Mouse (Mus musculus) gastrocnemius, adult 2 months (tissue): Measurements from ENCODE around the gene Tnfaip2. TPM values are rescaled to one million over a fixed set of nuclear protein-coding genes. Genes with fewer than 3 reads are reported as not detected.

Experiments used
- DNase-seq: peaks from one replicate; pipeline ENCODE4 v3.0.0; 2022
- H3K27ac ChIP-seq: fragments of 200-600 bp; 2 replicates; pipeline ENCODE4 v1.8.1; 2022; ENCODE audit warnings: mild to moderate bottlenecking
- H3K4me3 ChIP-seq: fragments of 200-600 bp; 2 replicates; pipeline ENCODE4 v1.8.1; 2022; ENCODE audit warnings: mild to moderate bottlenecking, moderate library complexity
- CTCF ChIP-seq: fragments of 200-600 bp; IDR thresholded peaks from 2 replicates; pipeline ENCODE4 v1.8.1; 2022; ENCODE audit warnings: antibody characterized with exemption, mild to moderate bottlenecking, moderate library complexity
- intact Hi-C: fragments of 180-260 bp; cut with DNase I; formaldehyde crosslinking; loops from one replicate; pipeline ENCODE4 v1.15.1; 2025
- total RNA-seq, 2 experiments: library from RNA; stranded (reverse); gene quantifications; 2 replicates each; pipeline ENCODE4 v1.2.3; 2021

The Tnfaip2 gene
- total RNA-seq, 2 experiments from 2014 or later = 29.1 to 54.8 TPM

DNA sequence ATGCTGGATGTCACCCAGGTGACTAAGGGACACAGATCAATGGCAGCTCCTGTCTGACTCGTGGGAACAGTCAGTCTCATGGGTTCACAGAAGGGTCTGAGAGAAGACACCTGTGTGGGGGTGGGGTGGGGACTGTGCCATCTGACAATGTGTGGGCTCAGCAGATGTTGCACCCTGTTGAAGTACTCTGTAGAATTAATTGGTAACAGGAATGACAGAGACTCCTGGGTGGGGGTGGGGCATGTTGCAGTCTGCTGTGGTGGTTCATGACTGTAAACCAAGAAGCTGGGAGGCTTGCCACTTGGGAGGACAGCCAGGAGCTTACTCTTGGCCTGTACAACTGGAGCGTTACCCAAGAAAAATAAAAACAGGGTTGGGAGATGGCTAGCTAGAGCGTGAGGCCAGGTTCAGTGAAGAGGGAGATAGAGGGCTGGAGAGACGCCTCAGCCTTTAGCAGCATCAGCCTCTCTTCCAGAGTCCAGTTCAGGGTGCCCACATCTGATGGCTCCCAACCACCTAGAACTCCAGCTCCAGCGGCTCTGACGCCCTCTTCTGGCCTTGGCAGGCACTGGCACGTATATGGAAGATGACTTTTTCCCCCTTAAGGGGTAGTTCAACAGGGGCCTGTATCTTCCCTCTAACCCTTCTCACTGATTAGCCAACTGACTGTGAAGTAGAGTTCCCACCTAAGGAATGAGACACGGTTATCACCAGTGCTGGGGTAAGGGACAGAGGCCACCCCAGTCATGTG, 32.8 kb downstream of the Tnfaip2 start:
- intact Hi-C loops = no loop called here
- H3K4me3 ChIP-seq = no peak overlapping the region
- DNase-seq = peak; percentile 95
- H3K27ac ChIP-seq = peak overlapping the region; percentile 68
- TF ChIP-seq CTCF = peak; percentile 51

DNA sequence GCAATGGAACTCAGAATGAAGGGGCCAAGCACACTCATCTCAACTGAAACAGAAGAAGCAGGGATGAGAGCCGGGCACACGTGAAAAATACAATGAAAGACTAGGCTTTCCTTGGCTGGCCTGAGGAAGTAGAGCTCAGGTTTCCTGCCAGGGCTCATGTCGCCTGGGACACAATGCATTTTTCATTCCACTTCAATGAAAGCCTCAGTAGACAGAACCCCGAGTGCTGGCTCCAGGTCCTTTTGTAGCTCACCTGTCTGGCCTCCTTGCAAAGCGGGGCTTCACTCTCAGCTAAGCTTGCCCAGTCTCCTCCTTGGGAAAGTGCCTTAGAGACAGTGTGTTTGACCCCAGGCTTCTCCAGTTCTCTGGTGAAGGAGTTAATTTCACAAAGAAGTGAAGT, 36.7 kb downstream of the Tnfaip2 start:
- intact Hi-C loops = no loop called here

DNA sequence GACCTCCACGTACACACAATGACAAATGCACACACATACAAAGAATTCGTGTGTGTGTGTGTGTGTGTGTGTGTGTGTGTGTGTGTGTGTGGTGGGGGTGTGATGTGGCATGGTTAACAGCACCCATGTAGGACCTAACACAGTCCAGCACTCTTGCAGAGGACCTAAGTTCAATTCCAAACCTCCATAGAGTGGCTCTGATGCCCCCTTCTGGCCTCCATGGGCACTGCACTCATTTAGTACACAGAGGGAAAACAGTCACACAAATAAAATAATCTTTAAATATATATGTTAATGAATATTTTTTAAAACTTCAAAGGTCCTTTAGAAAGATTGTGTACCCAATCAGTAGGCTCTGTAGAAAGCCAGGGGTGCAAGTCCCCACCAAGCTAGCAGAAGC, 37.6 kb downstream of the Tnfaip2 start:
- peak; percentile 75 for TF ChIP-seq CTCF
- Histone ChIP-seq H3K27ac (no peak overlapping the region), H3K4me3 (no peak overlapping the region)
- no peak for DNase-seq
- intact Hi-C loops = no loop called here

More for the DNA sequence above, 36.7 kb downstream of the Tnfaip2 start:
- Histone ChIP-seq H3K4me3 (no peak overlapping the region), H3K27ac (no peak overlapping the region)
- DNase-seq = no peak
- TF ChIP-seq CTCF = no peak

DNA sequence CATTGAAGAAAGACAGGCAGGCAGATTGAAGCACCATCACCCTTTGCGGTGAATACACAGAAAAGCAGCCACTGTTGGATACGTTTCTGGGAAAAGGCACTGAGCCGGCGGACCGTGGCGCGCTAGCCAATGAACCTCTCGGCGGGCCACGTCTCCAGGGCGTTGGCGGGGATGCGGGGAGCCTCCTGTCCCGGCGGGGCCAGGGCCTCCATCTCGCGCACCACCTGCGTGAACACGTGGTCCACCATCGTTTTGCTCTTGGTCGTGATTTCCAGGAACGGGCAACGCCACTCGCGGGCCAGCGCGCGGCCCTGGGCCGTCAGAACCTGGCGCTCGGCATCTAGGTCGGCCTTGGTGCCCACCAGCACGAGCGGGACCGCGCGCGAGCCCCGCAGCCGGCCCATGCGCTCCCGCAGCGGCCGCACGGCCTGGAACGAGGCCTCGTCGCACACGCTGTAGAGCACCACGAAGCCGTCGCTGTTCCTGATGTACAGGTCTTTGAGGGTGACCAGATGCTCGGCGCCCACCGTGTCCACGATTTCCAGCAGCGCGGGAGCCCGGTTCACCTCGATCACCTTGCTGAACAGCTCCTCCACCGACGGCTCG, 42.9 kb downstream of the Tnfaip2 start:
- Histone ChIP-seq H3K27ac (peak overlapping the region; percentile 40), H3K4me3 (peak overlapping the region; percentile 71)
- intact Hi-C loops = no loop called here
- TF ChIP-seq CTCF = no peak
- DNase-seq = peak; percentile 38

DNA sequence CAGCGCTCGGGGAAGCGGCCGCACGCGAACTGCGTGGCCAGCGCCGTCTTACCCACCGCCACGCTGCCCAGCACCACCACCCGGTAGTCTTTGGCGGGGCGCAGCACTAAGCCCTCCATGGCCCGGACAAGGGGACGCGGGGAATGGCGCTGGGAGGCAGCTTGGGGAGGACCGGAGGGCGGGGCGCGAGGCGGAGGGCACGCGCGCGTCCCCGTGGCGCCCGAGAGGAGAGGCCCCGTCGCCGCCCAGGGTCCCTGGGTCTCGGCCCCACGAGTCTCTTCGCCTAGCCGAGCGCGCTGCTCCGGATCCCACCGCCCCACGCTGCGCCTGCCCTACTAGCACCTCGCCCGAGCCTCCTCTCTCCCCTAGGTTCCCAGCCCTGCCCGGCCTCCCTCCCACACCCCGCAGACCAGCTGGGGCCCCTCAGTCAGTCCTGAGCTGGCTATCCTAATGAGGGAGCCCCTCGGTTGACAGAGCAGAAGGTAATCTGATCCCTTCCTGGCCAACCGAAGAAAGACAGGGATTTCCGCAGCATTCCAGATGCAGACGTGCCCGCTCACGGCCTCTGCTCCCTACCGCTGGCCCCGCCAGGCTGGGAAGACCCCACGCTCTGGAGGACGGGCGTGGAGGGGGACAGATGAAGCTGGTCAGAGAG, 43.5 kb downstream of the Tnfaip2 start, which contains the start of gene Gm266:
Gene Gm266 (minus strand): TSS at position 172 of the 655 bp plus-strand sequence.
- TF ChIP-seq CTCF = no peak
- H3K27ac ChIP-seq = peak within 1 kb of the TSS; percentile 40
- DNase-seq = peak; percentile 52
- intact Hi-C loops = no loop called here
- H3K4me3 ChIP-seq = peak within 1 kb of the TSS; percentile 71

DNA sequence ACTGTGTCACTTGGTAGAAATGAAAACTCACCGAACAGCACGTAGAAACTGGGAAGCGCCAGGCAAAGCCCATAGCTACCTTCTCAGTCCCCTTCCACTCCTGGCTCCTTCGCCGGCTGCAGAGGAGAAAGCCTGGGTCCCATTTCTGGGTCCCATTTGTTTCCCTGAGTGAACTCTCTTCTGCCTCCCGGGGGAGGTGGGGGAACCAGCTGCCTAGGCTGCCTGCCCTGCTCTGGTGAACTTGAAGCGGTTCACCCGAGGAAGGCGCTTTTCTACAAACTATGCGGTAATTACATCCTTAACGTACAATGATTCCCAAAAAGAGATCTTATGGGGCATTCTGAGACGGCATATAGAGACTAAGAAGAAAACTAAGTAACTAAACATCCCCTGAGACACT, 44.2 kb downstream of the Tnfaip2 start:
- TF ChIP-seq CTCF = no peak
- no peak for DNase-seq
- intact Hi-C loops = no loop called here
- peak overlapping the region; percentile 40; the same call in 1 of the 2 replicates for H3K27ac ChIP-seq
- H3K4me3 ChIP-seq = peak overlapping the region; percentile 71

DNA sequence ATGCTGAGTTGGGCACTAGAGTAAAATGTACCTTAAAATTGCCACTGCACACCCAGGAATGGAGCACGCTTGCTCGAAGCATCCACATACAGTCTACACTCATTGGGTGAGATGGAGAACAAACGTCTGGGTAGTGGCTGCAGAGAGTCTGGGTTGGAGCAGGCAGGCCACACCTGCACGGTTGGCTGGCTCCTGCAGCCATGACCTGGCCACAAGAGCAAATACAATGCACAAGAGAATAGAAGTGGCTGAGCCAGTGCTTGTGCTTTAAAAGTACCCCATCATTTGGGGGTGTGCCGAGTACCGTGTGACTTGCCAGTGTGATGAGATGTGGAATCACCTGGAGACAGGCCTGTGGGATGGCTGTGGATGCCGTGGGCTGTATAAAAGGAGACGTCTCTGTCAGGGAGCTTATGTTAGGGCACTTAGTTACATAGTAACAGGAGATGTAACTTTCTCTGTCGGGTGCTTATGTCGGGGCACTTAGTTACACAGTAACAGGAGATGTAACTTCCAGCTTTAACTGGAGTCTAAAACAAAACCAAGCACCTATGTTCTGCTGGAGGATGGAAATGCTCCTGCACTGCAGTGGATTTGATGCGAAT, 47.1 kb downstream of the Tnfaip2 start:
- DNase-seq = no peak
- no peak overlapping the region for H3K4me3 ChIP-seq
- intact Hi-C loops = no loop called here
- TF ChIP-seq CTCF = no peak
- no peak overlapping the region for H3K27ac ChIP-seq

DNA sequence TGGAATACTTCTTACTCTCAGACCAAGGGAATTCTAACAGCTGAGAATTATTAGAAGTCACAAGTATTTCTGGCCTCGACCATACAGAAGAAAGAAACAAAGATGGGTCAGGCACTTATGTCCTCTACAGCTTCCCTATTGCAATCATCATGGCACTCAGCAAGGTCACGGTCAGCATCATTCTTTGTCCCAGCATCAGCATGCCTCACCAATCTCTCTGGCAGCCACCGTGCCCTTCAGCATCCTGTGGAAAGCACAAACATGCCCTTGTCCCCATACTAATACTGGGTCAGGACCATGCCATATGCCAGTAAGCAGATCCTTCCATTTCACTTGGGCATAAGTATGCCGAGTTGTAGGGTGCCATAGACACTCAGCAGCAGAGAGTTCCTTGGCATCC, 52.7 kb downstream of the Tnfaip2 start:
- H3K4me3 ChIP-seq = no peak overlapping the region
- no peak for TF ChIP-seq CTCF
- no peak overlapping the region for H3K27ac ChIP-seq
- intact Hi-C loops = no loop called here
- no peak for DNase-seq

DNA sequence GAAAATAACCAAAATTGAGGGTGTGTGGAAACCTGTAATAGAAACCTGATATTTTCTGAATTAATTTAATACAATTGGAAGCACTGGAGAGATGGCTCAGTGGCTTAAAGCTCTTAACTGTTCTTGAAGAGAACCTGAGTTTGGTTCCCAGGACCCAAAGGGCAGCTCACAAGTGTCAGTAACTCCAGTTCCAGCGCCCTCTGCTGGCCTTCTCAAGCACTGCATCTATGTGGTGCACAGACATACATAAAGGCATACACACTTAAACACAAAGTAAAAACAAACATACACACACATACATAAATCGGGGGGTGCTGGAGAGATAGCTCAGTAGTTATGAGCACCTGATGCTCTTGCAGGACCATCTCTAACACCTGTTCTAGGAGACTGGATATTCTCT, 54.8 kb downstream of the Tnfaip2 start:
- H3K4me3 ChIP-seq = no peak overlapping the region
- H3K27ac ChIP-seq = no peak overlapping the region
- no peak for DNase-seq
- intact Hi-C loops = no loop called here
- peak; percentile 47 for TF ChIP-seq CTCF

DNA sequence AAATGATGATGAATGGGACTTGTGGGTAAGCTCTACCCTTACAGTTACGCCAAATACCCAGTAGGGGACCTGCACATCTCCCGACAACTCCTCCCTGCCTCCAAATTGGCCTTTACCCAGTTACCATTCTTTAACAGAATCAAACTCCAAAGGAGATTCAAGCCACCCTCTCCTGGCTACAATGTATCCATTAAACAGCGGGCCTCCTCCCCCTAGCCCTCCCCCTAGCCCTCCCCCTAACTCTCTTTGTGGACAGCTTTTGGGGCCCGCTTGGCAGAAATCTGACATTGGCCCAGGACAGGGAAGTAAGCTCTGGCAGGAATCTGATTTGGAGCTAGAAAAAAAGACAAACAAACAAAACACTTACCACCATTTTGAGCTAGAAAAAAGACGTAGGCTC, 57.3 kb downstream of the Tnfaip2 start:
- H3K27ac ChIP-seq = no peak overlapping the region
- intact Hi-C loops = no loop called here
- H3K4me3 ChIP-seq = no peak overlapping the region
- TF ChIP-seq CTCF = no peak
- DNase-seq = no peak

DNA sequence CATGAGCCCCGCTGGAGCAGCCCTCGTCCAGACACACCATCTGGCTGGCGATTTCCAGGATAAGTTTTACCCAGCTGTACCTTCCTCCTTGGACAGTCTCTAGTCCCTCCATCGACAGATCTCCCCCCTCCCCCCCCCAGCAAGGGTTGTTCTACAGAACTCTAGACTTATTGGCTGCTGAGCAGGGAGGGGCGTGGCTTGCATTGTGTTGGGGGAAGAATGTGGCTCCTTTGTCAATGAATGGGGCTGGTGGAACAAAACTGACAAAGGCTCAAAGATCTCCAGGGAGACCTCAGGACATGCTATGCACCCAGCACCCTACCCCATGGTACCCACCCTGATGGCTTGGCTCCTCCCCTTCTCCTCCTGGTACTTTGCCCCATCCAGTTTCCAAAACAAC, 58.5 kb downstream of the Tnfaip2 start:
- no peak overlapping the region for H3K27ac ChIP-seq
- H3K4me3 ChIP-seq = no peak overlapping the region
- intact Hi-C loops = no loop called here
- no peak for DNase-seq
- TF ChIP-seq CTCF = no peak

DNA sequence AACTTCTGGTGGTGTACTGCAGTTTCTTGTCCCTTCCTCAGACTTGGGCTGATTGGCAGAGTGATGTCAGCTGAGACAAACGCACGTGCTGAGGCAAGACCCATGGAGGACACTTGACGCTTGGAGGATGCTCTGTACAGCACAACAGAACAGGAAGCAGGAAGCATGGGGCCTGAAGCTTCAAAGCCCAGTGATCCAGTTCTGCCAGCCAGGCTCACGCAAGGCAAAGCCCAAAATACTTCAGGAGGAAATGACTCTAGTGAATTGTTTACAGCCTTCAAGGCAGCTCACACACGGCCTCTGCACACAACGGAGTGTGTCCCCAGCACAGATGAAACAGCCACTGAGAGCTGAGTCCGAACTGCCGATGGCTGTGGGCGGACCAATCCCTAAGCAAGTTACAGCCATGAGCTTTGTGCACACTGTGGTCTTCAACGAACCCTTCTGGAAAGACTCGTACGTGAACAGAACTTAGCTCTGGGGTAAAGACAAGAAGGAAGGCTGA, 60.8 kb downstream of the Tnfaip2 start:
- H3K27ac ChIP-seq = no peak overlapping the region
- intact Hi-C loops = no loop called here
- DNase-seq = no peak
- no peak overlapping the region for H3K4me3 ChIP-seq
- TF ChIP-seq CTCF = no peak

DNA sequence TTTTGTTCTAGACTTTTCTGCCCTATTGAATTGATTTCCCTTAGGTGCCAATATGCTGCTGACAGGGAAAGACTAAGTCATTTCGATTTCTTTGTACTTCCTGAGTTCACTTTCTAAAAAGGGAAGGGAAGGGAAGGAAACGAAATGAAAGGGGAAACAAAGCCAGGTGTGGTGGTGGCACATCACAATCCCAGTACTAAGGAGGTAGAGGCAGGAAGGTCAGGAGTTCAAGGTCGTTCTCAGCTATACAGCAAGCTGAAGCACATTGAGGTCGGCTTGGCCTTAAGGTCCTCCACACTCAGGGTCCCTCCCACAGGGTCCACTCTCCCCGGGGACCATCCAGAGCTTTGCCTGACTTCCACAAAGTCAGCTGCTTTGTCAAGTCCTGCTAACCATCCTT, 61.3 kb downstream of the Tnfaip2 start:
- no peak for TF ChIP-seq CTCF
- intact Hi-C loops = no loop called here
- no peak overlapping the region for H3K27ac ChIP-seq
- H3K4me3 ChIP-seq = no peak overlapping the region
- no peak for DNase-seq

Other genes with a start within 250 kb of the Tnfaip2 start
- gene Amn, start 171.4 kb upstream of the Tnfaip2 start, total RNA-seq = not detected
- 10 to 100 TPM; 16.3 to 24.3 TPM for gene Cdc42bpb, start 64.8 kb upstream of the Tnfaip2 start, total RNA-seq
- not detected for gene Lbhd2, start 35.7 kb upstream of the Tnfaip2 start, total RNA-seq
- gene Exoc3l4, start 25.5 kb upstream of the Tnfaip2 start, total RNA-seq = 1 to 10 TPM in 1 of 2 experiments, under 1 TPM in 1; 0.56 to 1.5 TPM
- under 1 TPM; 0.20 to 0.33 TPM for gene Gm266, start 43.4 kb downstream of the Tnfaip2 start, total RNA-seq
- 100 to 1,000 TPM; 160 to 166 TPM for gene Eif5, start 95.5 kb downstream of the Tnfaip2 start, total RNA-seq
- gene Mark3, start 132.1 kb downstream of the Tnfaip2 start, total RNA-seq = 10 to 100 TPM; 48.2 to 60.7 TPM
- gene Ckb, start 229.9 kb downstream of the Tnfaip2 start, total RNA-seq = 10 to 100 TPM in 1 of 2 experiments, 1 to 10 TPM in 1; 6.7 to 10.8 TPM
- gene Trmt61a, start 235.6 kb downstream of the Tnfaip2 start, total RNA-seq = 1 to 10 TPM; 3.1 to 3.8 TPM